8 mouse cellular contexts compared by ENCODE assay signal in genomic region chr8:117471174-117471573, GRCm38 (mm10). TPM values are rescaled to one million over a fixed set of nuclear protein-coding genes. Genes with fewer than 3 reads are reported as not detected.
DNase-seq lines count a peak whose midpoint lies in the region; ATAC-seq and TF ChIP-seq lines count a peak whose summit lies in the region.

No protein-coding gene starts in this region.

- H3K9me3 ChIP-seq in heart, embryonic 12.5 days (replicated peaks), result peaks cover 4% of the 10 kb centered on the region; the same call in 1 of the 2 replicates
- no peaks in the 10 kb centered on the region for H3K9me3 ChIP-seq in midbrain, embryonic 12.5 days

- 0 out of 2 replicates have a peak, but pooled peaks have one; percentile 22 for TF ChIP-seq EP300 in heart, adult 2 months (IDR thresholded peaks at IDR 0.05; ENCODE audit: insufficient read depth, low read depth, low read length)

- WGBS in heart, adult 2 months, result 25% methylated on average over 3 of the region's 3 CpGs
- WGBS in heart, embryonic 12.5 days, result 25% methylated on average over 3 of the region's 3 CpGs
- 26% methylated on average over 3 of the region's 3 CpGs for WGBS in midbrain, embryonic 12.5 days

- H3K36me3 ChIP-seq in heart, adult 2 months (ENCODE audit: control insufficient read depth, insufficient read depth, low read length), result no peaks in the 10 kb centered on the region
- no peaks in the 10 kb centered on the region for H3K36me3 ChIP-seq in heart, embryonic 12.5 days
- no peaks in the 10 kb centered on the region for H3K36me3 ChIP-seq in midbrain, embryonic 12.5 days

- H3K9ac ChIP-seq in heart, adult 2 months (ENCODE audit: low read depth, low read length), result no peak overlapping the region
- H3K9ac ChIP-seq in heart, embryonic 12.5 days, result no peak overlapping the region
- H3K9ac ChIP-seq in midbrain, embryonic 12.5 days (replicated peaks), result no peak overlapping the region

- H3K79me2 ChIP-seq in heart, adult 2 months (replicated peaks; ENCODE audit: control insufficient read depth, insufficient read depth, low read length), result no peaks in the 10 kb centered on the region

- no peak overlapping the region for H3K27ac ChIP-seq in heart, adult 2 months
- H3K27ac ChIP-seq in heart, embryonic 12.5 days (ENCODE audit: poor library complexity, severe bottlenecking), result no peak overlapping the region
- peak overlapping the region; percentile 86; the same call in 1 of the 2 replicates for H3K27ac ChIP-seq in midbrain, embryonic 12.5 days (replicated peaks)

- H3K4me3 ChIP-seq in heart, adult 2 months, result no peak overlapping the region
- H3K4me3 ChIP-seq in heart, embryonic 12.5 days, result no peak overlapping the region
- H3K4me3 ChIP-seq in midbrain, embryonic 12.5 days, result no peak overlapping the region

- peak; percentile 66 to 81 for DNase-seq in heart, adult 2 months
- peak; percentile 36 to 57 for DNase-seq in cerebellum, adult 18-20 months
- DNase-seq in induced T-regulatory cell, adult 2 months (ENCODE audit: low read depth), result peak; percentile 83
- DNase-seq in left cerebral cortex, postnatal 36 days (ENCODE audit: low spot score in 2 of 2), result peak; percentile 66 to 70
- DNase-seq in spleen, adult 18-20 months, result peak; percentile 55 to 80

- no peak for ATAC-seq in heart, embryonic 12.5 days (ENCODE audit: insufficient number of reproducible peaks, low FRiP score)
- ATAC-seq in frontal cortex, adult (ENCODE audit: low TSS enrichment), result peak; percentile 66
- ATAC-seq in midbrain, embryonic 12.5 days (ENCODE audit: low FRiP score, low read depth), result no peak

- no peaks in the 10 kb centered on the region for H3K4me1 ChIP-seq in heart, adult 2 months (ENCODE audit: control insufficient read depth, insufficient read depth, low read length)
- H3K4me1 ChIP-seq in heart, embryonic 12.5 days (replicated peaks), result peaks cover 15% of the 10 kb centered on the region
- peaks cover 19% of the 10 kb centered on the region for H3K4me1 ChIP-seq in midbrain, embryonic 12.5 days

- TF ChIP-seq CTCF in heart, adult 2 months (IDR thresholded peaks at IDR 0.05), result peak; percentile 86

- no peaks in the 10 kb centered on the region for H3K27me3 ChIP-seq in heart, adult 2 months (ENCODE audit: control insufficient read depth, insufficient read depth, low read length)
- H3K27me3 ChIP-seq in heart, embryonic 12.5 days (replicated peaks), result no peaks in the 10 kb centered on the region
- H3K27me3 ChIP-seq in midbrain, embryonic 12.5 days, result no peaks in the 10 kb centered on the region

- intact Hi-C loops in heart, adult 2 months (cut with DNase I), result no loop called here
- intact Hi-C loops in left cerebral cortex, postnatal 36 days (cut with DNase I), result no loop called here

- TF ChIP-seq POLR2A in heart, adult 2 months (IDR thresholded peaks at IDR 0.05; ENCODE audit: insufficient read depth, low read depth, low read length), result no peak

- no peak overlapping the region for H3K4me2 ChIP-seq in heart, embryonic 12.5 days
- H3K4me2 ChIP-seq in midbrain, embryonic 12.5 days (replicated peaks), result no peak overlapping the region

RNA-seq across cellular contexts. Expression of gene Plcg2, which starts 26.9 kb away (rescaled TPM):
- total RNA-seq in heart, adult 2 months (2021), result 1 to 10 TPM; 5.6 to 5.8 TPM
- 4.5 and 5.4 TPM in 2 replicates for polyA plus RNA-seq in heart, adult 2 months (2012; rRNA removed)
- 8.4 and 9.2 TPM in 2 replicates for polyA plus RNA-seq in heart, embryonic 12.5 days (2016; fragmentation: Nextera tagmentation; extraction: Ambion mirVana)
- 1 to 10 TPM; 2.6 to 2.8 TPM for total RNA-seq in left cerebral cortex, postnatal 36 days (2021)
- polyA plus RNA-seq in midbrain, embryonic 12.5 days (2016; fragmentation: Nextera tagmentation; extraction: Ambion mirVana), result 1.7 and 2.0 TPM in 2 replicates
